Mouse (Mus musculus): ENCODE results near the gene Tmem208. TPM values are rescaled to one million over a fixed set of nuclear protein-coding genes. Genes with fewer than 3 reads are reported as not detected.

The Tmem208 gene
- total RNA-seq, 2 experiments from 2014 or later: 41.0 to 41.2 TPM

DNA sequence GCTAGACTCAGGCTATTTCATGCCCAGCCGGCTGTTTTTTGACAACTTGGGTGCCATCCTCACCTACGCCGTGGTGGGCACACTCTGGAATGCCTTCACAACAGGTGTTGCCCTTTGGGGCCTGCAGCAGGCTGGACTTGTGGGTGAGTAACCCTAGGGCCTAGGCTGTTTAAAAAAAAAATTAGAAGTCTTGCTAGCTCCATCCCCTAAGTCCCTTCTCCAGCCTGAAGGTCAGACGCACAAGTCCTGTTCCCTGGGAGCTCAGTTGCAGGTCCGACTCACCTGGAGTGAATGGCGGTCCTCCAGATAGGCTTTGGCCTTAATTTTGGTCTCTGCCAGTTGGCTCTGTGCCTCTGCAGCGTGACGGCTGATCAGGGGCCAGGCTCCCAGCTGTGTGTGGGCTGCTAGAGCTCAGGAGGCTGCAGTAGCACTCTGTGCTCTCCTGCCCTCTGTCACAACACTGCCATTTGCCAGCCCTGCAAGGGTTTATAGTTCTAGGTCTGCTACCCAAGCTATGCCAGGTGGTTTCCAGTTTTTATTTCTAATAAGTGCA lies 27.5 kb downstream of the Tmem208 start:
- DNase-seq (ENCODE audit: low spot score in 2 of 2): no peak

DNA sequence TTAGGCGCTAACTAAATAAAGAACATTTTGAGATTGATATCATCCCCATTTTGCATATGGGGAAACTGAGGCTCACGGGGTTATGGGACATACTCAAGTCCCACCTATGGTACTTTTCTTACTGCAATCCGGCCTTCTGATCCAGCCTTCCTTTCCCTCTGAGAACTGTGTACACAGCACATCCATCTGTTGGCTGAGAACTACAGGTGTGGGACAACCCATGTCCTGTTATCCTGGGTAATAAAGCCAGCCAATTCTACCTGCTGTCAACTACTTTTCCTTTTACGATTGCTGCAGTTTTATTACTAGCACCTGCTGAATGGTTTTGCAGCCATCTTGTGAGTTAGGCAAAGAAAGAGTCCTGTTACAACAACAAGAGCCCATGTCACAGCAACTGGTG lies 28.4 kb downstream of the Tmem208 start:
- no peak for DNase-seq (ENCODE audit: low spot score in 2 of 2)

DNA sequence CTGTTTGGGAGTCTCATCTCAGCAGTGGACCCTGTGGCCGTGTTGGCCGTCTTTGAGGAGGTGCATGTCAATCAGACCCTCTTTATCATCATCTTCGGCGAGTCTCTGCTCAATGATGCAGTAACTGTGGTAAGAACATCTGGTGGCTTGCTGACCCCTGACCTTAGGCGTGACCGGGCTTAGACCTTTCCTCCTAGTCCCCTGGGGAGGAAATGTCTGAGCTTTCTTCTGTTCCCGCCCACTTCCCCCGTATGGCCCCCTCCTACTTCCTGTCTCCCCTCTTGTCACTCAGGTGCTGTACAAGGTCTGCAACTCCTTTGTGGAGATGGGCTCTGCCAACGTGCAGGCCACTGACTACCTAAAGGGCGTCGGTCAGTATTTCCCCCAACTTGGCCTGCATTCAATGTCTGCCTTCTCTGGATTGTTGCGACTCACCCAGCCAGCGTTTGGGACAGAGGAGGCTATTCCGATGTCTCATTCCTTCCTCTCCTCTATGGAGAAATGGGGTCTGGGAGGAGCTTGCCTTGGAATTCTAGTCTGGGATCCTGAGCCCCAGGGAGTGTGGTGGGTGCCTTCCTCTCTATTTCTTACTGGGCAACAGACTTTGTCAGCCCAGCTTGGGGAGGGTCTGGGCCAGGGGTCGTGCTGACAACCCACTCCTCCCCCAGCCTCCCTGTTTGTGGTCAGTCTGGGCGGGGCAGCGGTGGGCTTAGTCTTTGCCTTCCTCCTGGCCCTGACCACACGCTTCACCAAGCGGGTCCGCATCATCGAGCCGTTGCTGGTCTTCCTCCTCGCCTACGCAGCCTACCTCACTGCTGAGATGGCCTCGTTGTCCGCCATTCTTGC lies 29.2 kb downstream of the Tmem208 start:
- DNase-seq (ENCODE audit: low spot score in 2 of 2): no peak

DNA sequence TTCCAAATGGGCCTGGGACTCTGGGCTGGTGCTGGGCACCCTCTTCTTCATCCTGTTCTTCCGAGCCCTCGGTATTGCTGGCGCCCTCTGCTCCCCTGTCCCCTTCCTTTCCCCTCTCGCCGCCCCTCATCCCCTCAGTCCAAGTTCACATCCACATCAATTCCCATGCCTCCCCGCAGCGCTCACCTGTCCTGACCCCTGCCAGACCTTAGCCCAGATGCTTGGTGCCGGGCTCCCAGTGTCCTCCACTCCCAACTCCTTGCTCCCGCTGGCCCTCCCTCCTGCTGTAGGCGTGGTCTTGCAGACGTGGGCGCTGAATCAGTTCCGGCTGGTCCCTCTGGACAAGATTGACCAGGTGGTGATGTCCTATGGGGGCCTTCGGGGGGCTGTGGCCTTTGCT lies 30.5 kb downstream of the Tmem208 start:
- DNase-seq (ENCODE audit: low spot score in 2 of 2): no peak

DNA sequence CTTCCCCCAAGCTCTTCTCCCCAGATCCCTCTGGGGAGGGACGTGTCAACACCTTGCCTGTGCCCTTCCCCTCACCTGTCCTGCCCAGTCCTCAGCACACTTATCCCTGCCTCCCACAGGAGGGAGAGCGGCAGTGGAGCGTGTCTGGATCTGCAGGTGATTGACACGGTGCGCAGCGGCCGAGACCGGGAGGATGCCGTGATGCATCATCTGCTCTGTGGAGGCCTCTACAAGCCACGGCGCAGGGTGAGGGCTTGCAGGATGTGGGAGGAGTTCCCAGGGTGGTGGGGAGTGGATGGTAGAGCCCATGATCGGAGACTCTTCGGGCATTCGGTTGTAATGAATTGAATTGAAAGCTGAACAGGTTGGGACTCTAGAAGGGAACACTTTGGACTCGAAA lies 33.1 kb downstream of the Tmem208 start:
- DNase-seq (ENCODE audit: low spot score in 2 of 2): no peak

DNA sequence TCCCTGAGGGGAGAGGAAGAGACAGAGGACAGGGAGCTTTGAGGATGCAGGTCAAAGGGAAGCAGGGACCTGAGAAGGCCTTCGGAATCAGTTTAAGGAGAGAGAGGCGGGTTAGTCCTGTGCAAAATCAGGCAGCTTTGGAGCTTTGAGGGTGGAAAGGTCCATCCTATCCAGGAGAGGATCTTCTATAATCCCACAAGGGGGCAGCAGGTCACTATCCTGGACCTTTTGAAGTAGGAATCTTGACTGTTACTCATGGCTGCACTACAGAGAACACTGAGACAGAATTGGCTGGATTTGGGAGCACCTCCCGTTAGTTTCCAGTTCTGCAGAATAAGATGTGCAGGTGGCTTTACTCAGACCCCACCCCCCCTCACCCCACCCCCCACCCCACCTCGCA lies 33.5 kb downstream of the Tmem208 start:
- DNase-seq (ENCODE audit: low spot score in 2 of 2): no peak

DNA sequence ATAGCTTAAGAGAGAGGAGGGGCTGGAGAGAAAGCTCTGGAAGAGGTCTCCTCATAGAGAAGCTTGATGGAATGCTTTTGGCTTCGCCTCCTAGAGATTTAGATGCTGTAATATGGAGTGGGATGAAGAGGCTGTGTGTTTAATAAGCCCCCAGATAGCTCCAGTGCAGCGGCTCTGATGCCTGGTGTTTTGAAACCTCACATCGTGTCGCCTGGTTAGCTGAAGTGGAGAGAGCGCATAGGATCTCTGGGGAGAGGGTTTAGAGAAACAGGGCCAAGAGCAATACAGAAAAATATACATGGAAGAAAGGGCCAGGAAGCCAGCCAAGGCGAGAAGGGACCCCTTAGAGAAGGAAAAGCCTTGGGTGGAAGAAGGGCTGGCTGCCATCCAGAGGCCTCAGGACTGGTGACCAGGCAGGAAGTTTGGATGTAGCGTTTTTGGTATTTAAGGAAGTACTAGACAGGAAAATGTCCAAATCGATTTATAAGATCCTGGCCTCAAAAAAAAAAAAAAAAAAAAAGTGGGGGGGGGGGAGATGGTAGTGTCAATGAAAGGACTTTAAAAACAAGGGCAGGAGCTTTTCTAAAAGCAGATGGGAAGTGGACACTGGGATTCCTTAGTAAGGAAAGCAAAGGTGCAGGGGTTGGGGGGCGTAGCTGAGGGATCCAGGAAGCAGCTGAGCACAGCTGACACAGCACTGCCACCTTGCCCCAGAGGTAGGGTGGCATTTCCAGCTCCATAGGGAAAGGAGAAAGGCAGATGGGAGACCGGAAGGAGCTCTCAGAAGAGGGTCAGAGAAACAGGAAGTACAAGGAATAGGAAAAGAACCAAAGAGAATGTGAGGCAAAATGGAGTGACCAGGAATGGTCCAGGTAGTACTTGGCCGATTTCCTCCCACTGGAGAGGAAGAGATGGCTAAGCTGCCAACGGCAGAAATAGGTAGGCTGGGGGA lies 35.9 kb downstream of the Tmem208 start:
- no peak for DNase-seq (ENCODE audit: low spot score in 2 of 2)

DNA sequence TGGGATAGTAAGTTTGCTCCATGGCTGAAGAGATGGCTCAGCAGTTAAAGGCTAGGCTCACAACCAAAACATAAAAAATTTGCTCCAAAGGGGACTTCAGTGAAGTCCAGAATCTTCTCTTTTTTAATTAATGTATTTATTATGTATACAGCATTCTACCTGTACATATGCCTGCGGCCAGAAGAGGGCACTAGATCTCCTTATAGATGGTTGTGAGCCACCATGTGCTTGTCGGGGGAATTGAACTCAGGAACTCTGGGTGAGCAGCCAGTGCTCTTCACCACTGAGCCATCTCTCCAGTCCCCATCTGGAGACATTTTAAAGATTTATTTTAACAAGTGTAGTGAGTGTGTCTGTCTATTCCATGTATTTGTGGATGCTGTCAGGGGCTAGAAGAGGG lies 41.0 kb downstream of the Tmem208 start:
- no peak for DNase-seq (ENCODE audit: low spot score in 2 of 2)

DNA sequence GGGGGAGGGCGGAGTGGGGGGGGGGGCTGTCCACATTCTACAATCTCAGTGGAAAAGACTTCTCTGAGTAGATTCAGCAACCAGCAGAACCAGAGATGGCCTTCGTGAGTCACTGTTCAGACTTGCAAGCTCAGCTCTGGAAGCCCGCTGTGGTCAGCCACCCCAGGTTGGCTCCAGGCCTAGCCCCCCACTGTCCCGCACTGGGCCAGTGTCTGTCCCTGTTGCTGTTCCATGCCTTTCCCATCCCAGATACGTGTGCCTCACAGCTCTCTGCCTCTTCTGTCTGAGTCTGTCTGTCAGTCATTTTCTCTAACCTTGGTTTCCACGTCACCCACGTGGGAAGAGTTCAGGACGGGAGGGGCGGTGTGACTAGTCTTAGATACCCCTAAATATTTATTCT lies 46.3 kb downstream of the Tmem208 start:
- DNase-seq (ENCODE audit: low spot score in 2 of 2): no peak

DNA sequence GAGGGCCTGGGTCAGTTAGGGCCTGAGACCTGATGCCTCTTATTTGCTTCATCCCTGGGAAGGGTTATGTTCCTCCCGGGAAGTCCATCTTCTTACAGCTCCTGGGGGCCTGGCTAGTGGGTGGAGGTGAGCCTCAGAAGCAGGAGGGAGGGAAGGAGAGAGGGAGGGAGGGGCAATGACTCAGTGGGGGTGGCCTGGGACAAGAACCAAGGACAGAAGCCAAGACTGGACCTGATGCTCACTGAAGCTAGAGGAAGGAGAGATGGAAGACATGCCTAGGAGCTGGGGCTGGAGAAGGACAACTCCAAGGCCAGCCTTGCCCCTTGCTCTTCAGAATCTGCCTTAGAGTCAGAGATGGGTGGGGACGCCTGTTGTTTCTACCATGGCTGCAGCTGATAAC lies 46.9 kb downstream of the Tmem208 start, which contains the start of gene Plekhg4:
TSS of gene Plekhg4 (plus strand) at position 243 of the 400 bp plus-strand sequence.
- DNase-seq (ENCODE audit: low spot score in 2 of 2): no peak

DNA sequence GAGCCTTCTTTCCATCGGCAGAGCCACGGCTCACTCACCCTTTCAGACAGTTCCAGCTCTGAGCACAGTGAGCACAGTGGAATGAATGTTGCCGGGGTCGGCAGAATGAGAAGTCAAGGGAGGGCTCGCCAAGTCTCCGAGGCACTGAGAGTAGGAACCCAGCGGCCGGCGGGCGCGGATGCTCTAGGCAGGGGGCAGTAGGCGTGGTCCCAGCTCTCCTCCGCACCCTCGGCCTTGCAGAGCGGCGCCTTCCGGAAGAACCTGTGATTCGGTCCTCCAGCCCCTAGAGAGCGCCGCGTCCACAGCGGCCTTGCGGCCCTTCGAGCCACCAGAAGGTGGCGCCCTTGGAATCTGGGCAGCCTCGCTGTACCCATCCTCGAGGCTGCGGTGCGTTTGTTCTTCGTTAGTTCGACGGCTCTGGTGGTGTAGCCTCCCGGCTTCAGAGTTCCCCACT lies 48.4 kb downstream of the Tmem208 start:
- DNase-seq (ENCODE audit: low spot score in 2 of 2): no peak

DNA sequence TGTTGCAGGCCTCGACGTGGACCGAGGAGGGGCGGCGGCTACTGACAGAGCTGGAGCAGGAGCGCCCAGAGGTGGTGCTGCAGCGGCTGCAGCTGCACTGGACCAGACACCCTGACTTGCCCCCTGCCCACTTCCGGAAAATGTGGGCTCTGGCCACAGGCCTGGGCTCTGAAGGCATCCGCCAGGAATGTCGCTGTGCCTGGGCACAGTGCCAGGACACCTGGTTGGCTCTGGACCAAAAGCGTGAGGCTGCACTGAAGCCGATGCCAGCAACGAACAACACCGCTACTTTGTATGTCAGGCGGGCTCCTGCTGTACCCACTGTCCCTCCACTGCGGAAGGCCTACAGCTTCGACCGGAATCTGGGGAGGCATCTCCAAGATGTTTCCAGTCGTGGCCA lies 52.5 kb downstream of the Tmem208 start:
- DNase-seq (ENCODE audit: low spot score in 2 of 2): no peak

DNA sequence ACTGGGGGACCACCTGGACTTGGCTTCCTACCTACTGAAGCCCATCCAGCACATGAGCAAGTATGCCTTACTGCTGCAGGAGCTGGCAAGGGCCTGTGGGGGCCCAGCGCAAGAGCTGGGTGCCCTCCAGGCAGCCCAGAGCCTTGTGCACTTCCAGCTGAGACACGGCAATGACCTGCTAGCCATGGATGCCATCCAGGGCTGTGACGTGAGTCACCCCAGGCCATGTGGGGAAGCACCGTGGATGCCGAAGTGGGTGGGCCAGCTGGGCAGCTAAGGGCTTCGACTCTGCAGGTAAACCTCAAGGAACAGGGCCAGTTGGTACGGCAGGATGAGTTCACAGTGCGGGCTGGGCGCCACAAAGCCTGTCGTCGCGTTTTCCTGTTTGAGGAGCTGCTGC lies 54.2 kb downstream of the Tmem208 start:
- no peak for DNase-seq (ENCODE audit: low spot score in 2 of 2)

DNA sequence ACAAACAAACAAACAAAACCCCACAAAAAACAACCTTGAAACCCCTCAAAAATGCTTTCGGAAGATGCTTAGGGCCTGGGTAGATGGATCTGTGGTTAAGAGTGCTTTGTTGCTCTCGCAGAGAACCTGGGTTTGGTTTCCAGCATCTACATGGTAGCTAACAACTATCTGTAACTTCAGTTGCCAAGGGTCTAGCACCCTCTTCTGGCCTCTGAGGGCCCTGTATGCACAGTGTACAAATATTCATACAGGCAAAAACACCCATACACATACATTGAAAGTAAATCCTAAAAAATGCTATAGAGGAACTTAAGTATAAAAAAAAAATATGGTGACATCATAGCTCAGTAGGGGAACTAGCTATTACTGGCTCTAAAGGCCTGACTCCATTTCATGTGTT lies 57.9 kb downstream of the Tmem208 start:
- DNase-seq (ENCODE audit: low spot score in 2 of 2): no peak

Small RNA genes lying within 50 kb of the gene (microRNA-seq; reads per million reads assigned to microRNA genes)
- gene Gm27320 (0 reads per million in 2 experiments), gene Mir328 (11,020 to 11,446 reads per million in 2 experiments)

Other genes starting within 250 kb of the Tmem208 start
- not detected for gene Ces3b, start 242.6 kb upstream of the Tmem208 start, total RNA-seq (2021)
- not detected for gene Ces4a, start 194.6 kb upstream of the Tmem208 start, total RNA-seq (2021)
- 10 to 100 TPM; 22.1 to 24.4 TPM for gene Cbfb, start 155.7 kb upstream of the Tmem208 start, total RNA-seq (2021)
- gene D230025D16Rik, start 101.2 kb upstream of the Tmem208 start, total RNA-seq (2021): 10 to 100 TPM; 35.4 to 39.0 TPM
- 1 to 10 TPM; 3.3 to 3.8 TPM for gene B3gnt9, start 71.2 kb upstream of the Tmem208 start, total RNA-seq (2021)
- 1 to 10 TPM; 7.8 to 8.5 TPM for gene Tradd, start 61.7 kb upstream of the Tmem208 start, total RNA-seq (2021)
- 1 to 10 TPM; 1.0 to 1.1 TPM for gene Fbxl8, start 61.7 kb upstream of the Tmem208 start, total RNA-seq (2021)
- gene Hsf4, start 56.6 kb upstream of the Tmem208 start, total RNA-seq (2021): 10 to 100 TPM; 11.5 to 13.0 TPM
- gene Nol3, start 50.2 kb upstream of the Tmem208 start, total RNA-seq (2021): 10 to 100 TPM; 10.4 to 10.9 TPM
- gene 4931428F04Rik, start 36.5 kb upstream of the Tmem208 start, total RNA-seq (2021): 10 to 100 TPM; 19.2 to 23.5 TPM
- under 1 TPM; 0.48 to 0.94 TPM for gene Exoc3l, start 30.3 kb upstream of the Tmem208 start, total RNA-seq (2021)
- 10 to 100 TPM; 34.2 to 36.7 TPM for gene E2f4, start 28.7 kb upstream of the Tmem208 start, total RNA-seq (2021)
- under 1 TPM; 0.79 to 0.97 TPM for gene Elmo3, start 20.8 kb upstream of the Tmem208 start, total RNA-seq (2021)
- 1 to 10 TPM; 4.6 to 5.3 TPM for gene Lrrc29, start 76 bp upstream of the Tmem208 start, total RNA-seq (2021)
- gene Fhod1, start 21.6 kb downstream of the Tmem208 start, total RNA-seq (2021): 1 to 10 TPM; 2.0 to 3.4 TPM
- 10 to 100 TPM; 11.9 to 13.0 TPM for gene Slc9a5, start 22.5 kb downstream of the Tmem208 start, total RNA-seq (2021)
- gene Plekhg4, start 46.9 kb downstream of the Tmem208 start, total RNA-seq (2021): 1 to 10 TPM in 1 of 2 experiments, under 1 TPM in 1; 0.84 to 1.3 TPM
- not detected for gene Kctd19, start 87.1 kb downstream of the Tmem208 start, total RNA-seq (2021)
- 1 to 10 TPM in 1 of 2 experiments, under 1 TPM in 1; 0.76 to 1.3 TPM for gene Lrrc36, start 87.2 kb downstream of the Tmem208 start, total RNA-seq (2021)
- 10 to 100 TPM; 54.8 to 58.5 TPM for gene Tppp3, start 145.2 kb downstream of the Tmem208 start, total RNA-seq (2021)
- 10 to 100 TPM; 31.9 to 34.2 TPM for gene Zdhhc1, start 170.5 kb downstream of the Tmem208 start, total RNA-seq (2021)
- not detected for gene Hsd11b2, start 192.4 kb downstream of the Tmem208 start, total RNA-seq (2021)
- gene Atp6v0d1, start 239.7 kb downstream of the Tmem208 start, total RNA-seq (2021): 100 to 1,000 TPM; 280 to 300 TPM